Mouse (Mus musculus): ENCODE measurements around the gene Plcb4. TPM values are rescaled to one million over a fixed set of nuclear protein-coding genes. Genes with fewer than 3 reads are reported as not detected.

The Plcb4 gene
- polyA plus RNA-seq (2012; rRNA removed): 7.4 and 9.7 TPM in 2 replicates

DNA sequence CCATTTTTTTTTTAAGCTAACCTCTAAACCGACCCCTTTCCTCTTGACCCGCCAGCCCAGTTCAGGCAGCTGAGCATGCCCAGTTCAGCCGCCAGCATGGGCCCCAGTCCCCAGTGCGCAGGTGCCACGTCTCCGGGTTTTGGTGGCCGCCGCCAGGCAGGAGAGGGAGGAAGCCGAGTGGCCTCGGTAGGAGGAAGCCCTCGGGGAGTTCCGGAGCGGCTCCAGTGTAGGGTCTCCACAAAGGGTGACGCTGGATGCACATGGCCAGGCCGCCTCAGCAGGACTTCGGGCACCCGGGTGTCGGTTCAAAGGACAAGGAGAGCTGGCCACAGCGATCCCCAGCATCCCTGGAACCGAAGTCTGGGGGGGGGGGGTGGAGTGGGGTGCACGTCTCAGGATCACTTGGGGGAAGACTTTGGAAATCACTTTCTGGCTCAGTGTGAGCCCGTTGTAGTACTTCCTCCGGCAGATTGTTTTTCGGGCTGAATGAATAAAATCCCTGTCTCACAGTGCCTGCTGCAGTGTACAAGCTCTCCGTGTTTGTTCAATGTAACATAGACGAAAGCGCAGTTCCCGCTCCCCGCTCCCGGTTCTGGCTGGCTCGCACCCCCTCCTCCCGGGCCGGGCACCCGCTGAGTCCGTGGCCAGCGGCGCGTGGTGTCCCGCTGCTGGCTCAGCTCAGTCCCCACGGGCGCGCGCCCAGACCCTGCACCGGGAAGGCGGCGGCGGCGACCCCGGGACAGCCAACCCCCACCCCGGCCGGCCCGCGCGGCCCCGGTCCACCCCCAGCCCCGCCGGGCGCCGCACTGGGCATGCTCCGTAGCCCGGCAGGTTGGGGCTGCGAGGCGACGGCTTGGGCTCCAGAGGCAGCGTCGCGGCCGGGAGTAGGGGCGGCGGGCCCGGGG lies at the start of gene Plcb4:
Gene Plcb4, plus strand, starts transcription at position 526 of the 905 bp plus-strand sequence.

DNA sequence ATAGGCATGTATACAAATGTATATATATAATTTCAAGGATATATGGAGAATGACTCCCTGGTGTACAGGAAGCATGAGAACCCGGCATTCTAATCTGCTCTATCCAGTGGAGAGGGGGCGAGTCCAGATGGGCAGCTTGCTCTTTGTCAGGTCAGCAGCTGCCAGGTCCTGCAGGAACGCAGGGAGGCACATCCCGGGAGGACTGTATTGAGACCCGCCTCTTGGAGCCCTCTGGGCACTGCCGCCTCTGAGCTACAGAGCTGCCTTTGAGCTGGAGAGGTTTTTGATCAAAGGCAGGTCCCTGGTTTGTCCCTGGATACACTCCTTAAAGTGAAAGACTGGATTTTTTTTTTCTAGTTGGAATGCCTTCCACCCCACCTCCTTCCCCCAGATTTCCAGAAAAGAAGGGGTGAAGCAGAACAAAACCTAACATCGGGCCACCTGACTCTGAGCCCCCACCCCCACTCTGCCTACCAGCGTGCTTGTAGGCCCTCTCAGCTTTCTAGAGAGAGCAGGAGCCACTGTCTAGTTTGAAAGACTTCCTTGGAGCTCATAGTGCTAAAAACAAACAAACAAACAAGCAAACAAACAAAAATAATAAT lies 393.0 kb downstream of the Plcb4 start, which contains the start of gene Lamp5:
Gene Lamp5, plus strand, starts transcription at position 552 of the 602 bp plus-strand sequence.

